Mouse (Mus musculus) cerebellum, adult 2 months (tissue): ENCODE measurements around the gene Car1.

Experiments
- CTCF ChIP-seq: fragments of 200-500 bp; IDR thresholded peaks from 2 replicates; pipeline ENCODE4 v1.5.1; 2011; ENCODE audit warnings: low read depth, mild to moderate bottlenecking, control low read depth, low read length, moderate library complexity, borderline replicate concordance; ENCODE audit not compliant: insufficient read depth
- POLR2A ChIP-seq: fragments of 200-500 bp; IDR thresholded peaks from 2 replicates; pipeline ENCODE4 v1.6.1; 2011; ENCODE audit warnings: low read length, control low read depth, borderline replicate concordance; ENCODE audit not compliant: insufficient read depth

GRCm38 (mm10) chr3:14764755-14765566, 43.2 kb downstream of the Car1 start:
- TF ChIP-seq CTCF (no peak), POLR2A (no peak)
